Mouse (Mus musculus) limb, embryonic 14.5 days (tissue): ENCODE measurements around the gene Zswim7. TPM values are rescaled to one million over a fixed set of nuclear protein-coding genes. Genes with fewer than 3 reads are reported as not detected.
"Not testable (repeated sequence)": the region's sequence is repeated elsewhere in the genome, so short reads cannot be mapped to it uniquely, and the experiment has no call there.

Source experiments
- ATAC-seq: fragments of 200-750 bp; cut with Nextera tagmentation; 2 replicates; pipeline ENCODE4 v1.8.0; 2017; ENCODE audit warnings: low read depth, moderate number of reproducible peaks, moderate TSS enrichment; ENCODE audit not compliant: low FRiP score
- DNase-seq: peaks from one replicate; pipeline ENCODE4 v3.0.0-alpha.2; 2015; ENCODE audit warnings: low spot score
- H3K27ac ChIP-seq: fragments of 300-500 bp; sonication (generic); replicated peaks from 2 replicates; pipeline ENCODE4 v1.5.1; 2014; ENCODE audit warnings: low read depth, mild to moderate bottlenecking, low read length, moderate library complexity, mixed read lengths
- H3K27me3 ChIP-seq: fragments of 300-500 bp; sonication (generic); 2 replicates; pipeline ENCODE4 v1.6.1; 2014; ENCODE audit warnings: low read length, mixed read lengths; ENCODE audit not compliant: control insufficient read depth, insufficient read depth
- H3K36me3 ChIP-seq: fragments of 300-500 bp; sonication (generic); 2 replicates; pipeline ENCODE4 v1.6.1; 2014; ENCODE audit warnings: mild to moderate bottlenecking, low read length, moderate library complexity, mixed read lengths; ENCODE audit not compliant: control insufficient read depth, insufficient read depth
- H3K4me1 ChIP-seq: fragments of 300-500 bp; sonication (generic); 2 replicates; pipeline ENCODE4 v1.6.1; 2014; ENCODE audit warnings: antibody characterized with exemption, low read length, mixed read lengths; ENCODE audit not compliant: control insufficient read depth, insufficient read depth
- H3K4me2 ChIP-seq: fragments of 300-500 bp; sonication (generic); replicated peaks from 2 replicates; pipeline ENCODE4 v1.6.1; 2014; ENCODE audit warnings: low read depth, mild to moderate bottlenecking, low read length, moderate library complexity; ENCODE audit not compliant: severe bottlenecking
- H3K4me3 ChIP-seq: fragments of 300-500 bp; sonication (generic); replicated peaks from 2 replicates; pipeline ENCODE4 v1.5.1; 2014; ENCODE audit warnings: low read length
- H3K9ac ChIP-seq: fragments of 300-500 bp; sonication (generic); 2 replicates; pipeline ENCODE4 v1.6.1; 2014; ENCODE audit warnings: mild to moderate bottlenecking, low read depth, low read length, moderate library complexity; ENCODE audit not compliant: severe bottlenecking
- H3K9me3 ChIP-seq: fragments of 300-500 bp; sonication (generic); 2 replicates; pipeline ENCODE4 v1.6.1; 2016; ENCODE audit warnings: low read length; ENCODE audit not compliant: control insufficient read depth
- POLR2A ChIP-seq: fragments of 200-500 bp; IDR thresholded peaks from 2 replicates; pipeline ENCODE4 v1.8.0; 2012; ENCODE audit warnings: inconsistent platforms, mild to moderate bottlenecking, moderate library complexity, borderline replicate concordance; ENCODE audit not compliant: insufficient read depth, insufficient read length; ENCODE audit errors: extremely low read depth
- WGBS: fragments of 180-500 bp; shearing (Covaris S2); extraction: QIAGEN DNeasy Blood & Tissue Kit; methylation state at CpG from one replicate; pipeline ENCODE4 v1.1.7; 2014; 5-methylcytosine and 5-hydroxymethylcytosine counted together
- polyA plus RNA-seq, 2 experiments: library from polyadenylated mRNA; depleted of rRNA in 1 of 2; stranded (reverse) in 1 of 2; unstranded in 1 of 2; fragments of >200 nt; fragmentation: Nextera tagmentation in 1 of 2; extraction: Ambion mirVana in 1 of 2; gene quantifications; 2 replicates each; pipeline versions ENCODE4 v1.2.1 to v1.2.3; 2012 to 2014

The Zswim7 gene
- polyA plus RNA-seq, 2 experiments = 19.2 to 23.1 TPM

DNA sequence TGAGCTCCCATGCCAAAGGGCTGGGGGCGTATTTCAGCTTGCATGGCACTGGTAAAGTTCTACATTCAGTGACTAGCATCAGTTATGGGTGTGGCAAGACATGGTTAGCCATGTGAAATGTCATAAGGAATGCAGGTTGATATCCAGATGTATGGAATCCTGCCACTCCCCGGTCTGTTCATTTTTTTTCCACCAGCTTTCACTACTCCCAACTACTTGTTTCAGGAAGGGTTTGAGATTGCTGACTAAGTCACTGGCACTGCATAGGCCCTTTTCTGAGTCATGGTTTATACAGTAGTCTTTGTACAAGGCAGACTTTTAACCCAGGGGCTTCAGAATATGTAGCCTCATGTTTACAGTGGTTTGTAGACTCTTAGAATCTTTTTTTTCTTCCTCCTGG is 28.1 kb upstream of the Zswim7 start:
- H3K27me3 ChIP-seq = no peaks in the 10 kb centered on the region
- no peak overlapping the region for H3K27ac ChIP-seq
- H3K4me1 ChIP-seq = no peaks in the 10 kb centered on the region
- no peak overlapping the region for H3K9ac ChIP-seq
- no peak for DNase-seq
- H3K4me3 ChIP-seq = no peak overlapping the region
- no peaks in the 10 kb centered on the region for H3K9me3 ChIP-seq
- TF ChIP-seq POLR2A = no peak
- WGBS = 92% methylated on average over 2 of the region's 2 CpGs
- no peak for ATAC-seq
- peaks cover 55% of the 10 kb centered on the region for H3K36me3 ChIP-seq
- no peak overlapping the region for H3K4me2 ChIP-seq

GRCm38 (mm10) chr11:62305866-62306265 is 24.7 kb upstream of the Zswim7 start:
- TF ChIP-seq POLR2A = no peak
- no peak overlapping the region for H3K9ac ChIP-seq
- no peak for ATAC-seq
- H3K9me3 ChIP-seq = no peaks in the 10 kb centered on the region
- H3K4me3 ChIP-seq = no peak overlapping the region
- no peak overlapping the region for H3K27ac ChIP-seq
- H3K4me1 ChIP-seq = no peaks in the 10 kb centered on the region
- no peak overlapping the region for H3K4me2 ChIP-seq
- H3K27me3 ChIP-seq = no peaks in the 10 kb centered on the region
- 88% methylated on average over 2 of the region's 2 CpGs for WGBS
- no peak for DNase-seq
- H3K36me3 ChIP-seq = peaks cover 38% of the 10 kb centered on the region

GRCm38 (mm10) chr11:62298883-62299282 is 17.7 kb upstream of the Zswim7 start:
- Histone ChIP-seq H3K27ac (no peak overlapping the region), H3K4me1 (no peaks in the 10 kb centered on the region), H3K9me3 (no peaks in the 10 kb centered on the region), H3K4me2 (no peak overlapping the region), H3K27me3 (no peaks in the 10 kb centered on the region), H3K4me3 (no peak overlapping the region), H3K9ac (no peak overlapping the region), H3K36me3 (peaks cover 31% of the 10 kb centered on the region)
- ATAC-seq (no peak), DNase-seq (no peak)
- no peak for TF ChIP-seq POLR2A
- 85% methylated on average over 6 of the region's 6 CpGs for WGBS

GRCm38 (mm10) chr11:62294121-62294520 is 12.9 kb upstream of the Zswim7 start:
- peaks cover 55% of the 10 kb centered on the region for H3K36me3 ChIP-seq
- no peak overlapping the region for H3K4me2 ChIP-seq
- H3K27ac ChIP-seq = no peak overlapping the region
- WGBS = 80% methylated on average over 2 of the region's 2 CpGs
- H3K27me3 ChIP-seq = no peaks in the 10 kb centered on the region
- no peak overlapping the region for H3K9ac ChIP-seq
- H3K9me3 ChIP-seq = no peaks in the 10 kb centered on the region
- ATAC-seq (no peak), DNase-seq (no peak)
- TF ChIP-seq POLR2A = no peak
- no peak overlapping the region for H3K4me3 ChIP-seq
- no peaks in the 10 kb centered on the region for H3K4me1 ChIP-seq

GRCm38 (mm10) chr11:62287700-62288099 is 6.5 kb upstream of the Zswim7 start:
- DNase-seq (no peak), ATAC-seq (no peak)
- H3K4me1 ChIP-seq = no peaks in the 10 kb centered on the region
- H3K9ac ChIP-seq = no peak overlapping the region
- H3K4me2 ChIP-seq = no peak overlapping the region
- H3K4me3 ChIP-seq = no peak overlapping the region
- WGBS = 95% methylated on average over 1 of the region's 1 CpGs
- H3K27ac ChIP-seq = no peak overlapping the region
- H3K27me3 ChIP-seq = no peaks in the 10 kb centered on the region
- H3K36me3 ChIP-seq = peaks cover 57% of the 10 kb centered on the region
- no peak for TF ChIP-seq POLR2A
- no peaks in the 10 kb centered on the region for H3K9me3 ChIP-seq

DNA sequence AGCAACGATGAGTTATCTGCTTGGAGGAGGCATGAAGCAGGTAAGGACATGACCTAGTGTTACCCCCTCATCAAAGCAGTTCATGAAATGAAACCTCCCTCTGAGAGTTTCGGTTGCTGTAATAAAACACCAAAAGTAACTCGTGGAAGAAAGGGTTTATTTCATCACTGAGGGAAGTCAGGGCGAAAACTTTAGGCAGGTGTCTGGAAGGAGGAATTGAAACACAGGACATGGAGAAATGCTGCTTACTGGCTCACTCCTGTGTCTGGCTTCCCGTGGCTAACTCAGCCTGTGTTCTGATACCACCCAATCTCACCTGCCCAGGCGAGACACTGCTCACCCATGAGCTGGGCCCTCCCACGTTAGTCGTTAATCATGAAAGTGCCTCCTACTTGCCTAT is 3.8 kb upstream of the Zswim7 start:
- Histone ChIP-seq H3K27me3 (no peaks in the 10 kb centered on the region), H3K9me3 (no peaks in the 10 kb centered on the region), H3K27ac (no peak overlapping the region), H3K9ac (no peak overlapping the region), H3K4me3 (no peak overlapping the region), H3K36me3 (peaks cover 46% of the 10 kb centered on the region), H3K4me2 (no peak overlapping the region), H3K4me1 (peaks cover 3% of the 10 kb centered on the region; the same call in 1 of the 2 replicates)
- ATAC-seq (no peak), DNase-seq (no peak)
- no peak for TF ChIP-seq POLR2A
- WGBS = 62% methylated on average over 8 of the region's 8 CpGs

DNA sequence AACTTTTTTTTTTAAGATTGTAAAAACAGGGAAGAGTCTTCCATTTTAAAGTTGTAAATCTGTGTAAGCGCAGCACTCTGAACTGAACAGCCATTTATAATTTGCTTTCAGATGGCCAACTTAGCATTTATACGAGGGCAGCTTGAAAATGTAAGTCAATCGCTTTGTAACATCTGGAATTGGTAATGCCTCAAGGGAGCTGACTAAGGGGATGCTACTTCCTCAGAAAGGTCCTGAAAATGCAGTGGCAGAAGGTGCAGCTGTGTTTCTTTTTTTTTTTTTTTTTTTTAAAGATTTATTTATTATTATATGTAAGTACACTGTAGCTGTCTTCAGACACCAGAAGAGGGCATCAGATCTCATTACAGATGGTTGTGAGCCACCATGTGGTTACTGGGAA is 2.8 kb upstream of the Zswim7 start:
- H3K36me3 ChIP-seq = peaks cover 39% of the 10 kb centered on the region
- not testable (repeated sequence) for H3K4me1 ChIP-seq, H3K27me3 ChIP-seq, H3K4me2 ChIP-seq, H3K9me3 ChIP-seq, H3K27ac ChIP-seq, H3K9ac ChIP-seq, DNase-seq, ATAC-seq, H3K4me3 ChIP-seq
- WGBS = 39% methylated on average over 3 of the region's 3 CpGs
